Mouse (Mus musculus) CH12.LX (cell line): ENCODE results near the gene Ick. TPM values are rescaled to one million over a fixed set of nuclear protein-coding genes. Genes with fewer than 3 reads are reported as not detected.

Experiments
- DNase-seq: peaks from one replicate; pipeline ENCODE4 v3.0.0-alpha.2; 2013; ENCODE audit errors: extremely low read depth
- H3K27ac ChIP-seq: 2 replicates; pipeline ENCODE4 v1.5.1; 2012; ENCODE audit warnings: low read depth, mild to moderate bottlenecking, control low read depth, moderate library complexity; ENCODE audit not compliant: insufficient read depth
- H3K27me3 ChIP-seq: replicated peaks from 2 replicates; pipeline ENCODE3; 2012; ENCODE audit warnings: inconsistent platforms
- H3K36me3 ChIP-seq, 2 experiments: replicated peaks in 1 of 2; 2 replicates each; pipeline versions ENCODE3 to v1.6.1; 2012; ENCODE audit warnings: inconsistent platforms in 1 of 2, low read length in 1 of 2, mild to moderate bottlenecking in 1 of 2, mixed read lengths in 1 of 2, moderate library complexity in 1 of 2; ENCODE audit not compliant: control insufficient read depth in 1 of 2, insufficient read depth in 1 of 2
- H3K4me1 ChIP-seq, 2 experiments: 2 replicates each; pipeline ENCODE4 v1.6.1; 2012; ENCODE audit warnings: inconsistent platforms in 1 of 2, moderate library complexity in 1 of 2; ENCODE audit not compliant: insufficient read depth in 2 of 2, control insufficient read depth in 1 of 2
- H3K4me2 ChIP-seq: 2 replicates; pipeline ENCODE4 v1.6.1; 2012; ENCODE audit warnings: low read depth, mild to moderate bottlenecking, control low read depth; ENCODE audit not compliant: poor library complexity, insufficient read depth, severe bottlenecking
- H3K4me3 ChIP-seq, 3 experiments: fragments of 150-350 bp in 1 of 3; sonication (generic) in 1 of 3; replicated peaks in 1 of 3; 2 replicates each; pipeline versions ENCODE3 to v1.5.1; 2011 to 2012; ENCODE audit warnings: low read depth in 2 of 3, low read length in 2 of 3, mild to moderate bottlenecking in 2 of 3, moderate library complexity in 2 of 3, control low read depth in 1 of 3, improper control_type of control experiment in 1 of 3, inconsistent platforms in 1 of 3, mixed read lengths in 1 of 3; ENCODE audit not compliant: poor library complexity in 1 of 3
- H3K79me2 ChIP-seq: replicated peaks from 2 replicates; pipeline ENCODE4 v1.6.1; 2012; ENCODE audit warnings: mild to moderate bottlenecking, moderate library complexity; ENCODE audit not compliant: control insufficient read depth, poor library complexity, insufficient read depth, severe bottlenecking; ENCODE audit errors: extremely low read depth
- H3K9ac ChIP-seq: 2 replicates; pipeline ENCODE4 v1.6.1; 2012; ENCODE audit warnings: low read depth, mild to moderate bottlenecking, control low read depth, moderate library complexity; ENCODE audit not compliant: insufficient read depth
- H3K9me3 ChIP-seq: replicated peaks from 2 replicates; pipeline ENCODE3; 2012; ENCODE audit warnings: low read length, inconsistent platforms, mixed read lengths
- CHD1 ChIP-seq: IDR thresholded peaks from 2 replicates; pipeline ENCODE4 v1.6.1; 2012; ENCODE audit warnings: low read depth, low read length, improper control_type of control experiment, inconsistent platforms
- ELF1 ChIP-seq: IDR thresholded peaks from 2 replicates; pipeline ENCODE4 v1.6.1; 2014; ENCODE audit warnings: low read depth, mild to moderate bottlenecking, inconsistent platforms, low read length, improper control_type of control experiment
- EP300 ChIP-seq: IDR thresholded peaks from 2 replicates; pipeline ENCODE4 v1.6.1; 2011; ENCODE audit warnings: low read length, improper control_type of control experiment
- ETS1 ChIP-seq: conservative IDR thresholded peaks from 2 replicates; pipeline ENCODE4 v1.6.1; 2012; ENCODE audit warnings: low read depth, mild to moderate bottlenecking, inconsistent platforms, low read length, improper control_type of control experiment, moderate library complexity
- IRF4 ChIP-seq: IDR thresholded peaks from 2 replicates; pipeline ENCODE4 v1.6.1; 2014; ENCODE audit warnings: low read depth, mild to moderate bottlenecking, inconsistent platforms, low read length, improper control_type of control experiment
- MEF2A ChIP-seq: IDR thresholded peaks from 2 replicates; pipeline ENCODE4 v1.6.1; 2014; ENCODE audit warnings: low read depth, mild to moderate bottlenecking, inconsistent platforms, low read length, improper control_type of control experiment, borderline replicate concordance
- NELFE ChIP-seq: IDR thresholded peaks from 2 replicates; pipeline ENCODE4 v1.6.1; 2011; ENCODE audit warnings: low read depth, low read length, improper control_type of control experiment
- POLR2A ChIP-seq: IDR thresholded peaks from 2 replicates; pipeline ENCODE4 v1.6.1; 2011; ENCODE audit warnings: low read depth, mild to moderate bottlenecking, improper control_type of control experiment, low read length
- RAD21 ChIP-seq: IDR thresholded peaks from 2 replicates; pipeline ENCODE4 v1.6.1; 2011; ENCODE audit warnings: low read depth, mild to moderate bottlenecking, low read length, improper control_type of control experiment, moderate library complexity
- RCOR1 ChIP-seq: conservative IDR thresholded peaks from 2 replicates; pipeline ENCODE4 v1.6.1; 2012; ENCODE audit warnings: low read depth, mild to moderate bottlenecking, inconsistent platforms, low read length, improper control_type of control experiment
- SMC3 ChIP-seq: IDR thresholded peaks from 2 replicates; pipeline ENCODE4 v1.6.1; 2011; ENCODE audit warnings: low read depth, low read length, improper control_type of control experiment
- TBP ChIP-seq: conservative IDR thresholded peaks from 2 replicates; pipeline ENCODE4 v1.6.1; 2011; ENCODE audit warnings: low read depth, low read length, improper control_type of control experiment
- UBTF ChIP-seq: IDR thresholded peaks from 2 replicates; pipeline ENCODE4 v1.6.1; 2012; ENCODE audit warnings: low read depth, mild to moderate bottlenecking, inconsistent platforms, low read length, improper control_type of control experiment, moderate library complexity
- USF2 ChIP-seq: conservative IDR thresholded peaks from 2 replicates; pipeline ENCODE4 v1.6.1; 2011; ENCODE audit warnings: low read depth, low read length, improper control_type of control experiment
- ZKSCAN1 ChIP-seq: IDR thresholded peaks from 2 replicates; pipeline ENCODE4 v1.6.1; 2012; ENCODE audit warnings: low read depth, inconsistent platforms, low read length, improper control_type of control experiment, borderline replicate concordance
- ZMIZ1 ChIP-seq: IDR thresholded peaks from 2 replicates; pipeline ENCODE4 v1.6.1; 2012; ENCODE audit warnings: low read depth, mild to moderate bottlenecking, inconsistent platforms, low read length, improper control_type of control experiment
- ZNF384 ChIP-seq: IDR thresholded peaks from 2 replicates; pipeline ENCODE4 v1.6.1; 2012; ENCODE audit warnings: low read depth, low read length, improper control_type of control experiment, inconsistent platforms
- dilution Hi-C: fragments of 300-500 bp; cut with MboI; formaldehyde crosslinking; loops from 2 replicates; pipeline ENCODE4 v1.14.3; 2020; ENCODE audit warnings: low sequenced_read_pairs; ENCODE audit not compliant: extremely low pct_unique_long_range_greater_than_20kb, extremely low pct_ligation_motif_present
- in situ Hi-C: fragments of 300-500 bp; cut with MboI; formaldehyde crosslinking; loops from 3 replicates; pipeline ENCODE4 v1.14.3; 2019; ENCODE audit warnings: low sequenced_read_pairs, low pct_ligation_motif_present, low pct_unique_long_range_greater_than_20kb, mixed read lengths
- polyA plus RNA-seq: library from polyadenylated mRNA; unstranded; fragments of >175 nt; gene quantifications from 2 replicates; pipeline ENCODE4 v1.2.1, GENCODE M21; 2012; ENCODE audit warnings: low read depth; ENCODE audit not compliant: insufficient read length
- total RNA-seq, 2 experiments: library from RNA; depleted of rRNA; stranded (reverse); fragments of 300-350 nt in 1 of 2; fragments of >200 nt in 1 of 2; gene quantifications; 2 replicates each; pipeline ENCODE4 v1.2.3; 2012 to 2014

The Ick gene
- total and polyA plus RNA-seq, 3 experiments: 4.5 to 7.1 (median 4.8) TPM

DNA sequence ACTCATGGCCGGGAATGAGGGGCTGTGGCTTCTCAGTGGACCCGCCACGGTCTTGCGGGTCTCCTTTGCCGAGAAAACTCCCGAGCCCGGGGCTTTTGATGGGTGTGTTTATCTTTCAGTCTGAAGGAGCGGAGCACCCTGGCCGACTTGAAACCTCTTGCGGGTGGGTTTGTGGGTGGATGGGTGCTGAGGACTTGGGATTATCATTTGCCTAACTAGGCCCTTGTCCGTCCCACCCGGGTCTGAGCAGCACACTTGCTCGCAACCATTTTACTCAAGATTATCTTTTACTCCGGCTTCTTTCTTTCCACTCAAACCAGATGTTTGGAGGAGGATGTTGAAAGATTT lies 4.5 kb downstream of the Ick start:
- H3K27me3 ChIP-seq: no peaks in the 10 kb centered on the region
- peak overlapping the region; percentile 90 for H3K9ac ChIP-seq
- H3K4me1 ChIP-seq: peaks cover 5 to 42% of the 10 kb centered on the region in 2 experiments; a peak in 3 of 4 replicates
- H3K79me2 ChIP-seq: no peaks in the 10 kb centered on the region
- H3K27ac ChIP-seq: peak overlapping the region; percentile 83
- DNase-seq: no peak
- TF ChIP-seq ETS1 (no peak), ZNF384 (peak; percentile 10; the same call in 1 of the 2 replicates), POLR2A (0 out of 2 replicates have a peak, but pooled peaks have one; percentile 14)
- H3K36me3 ChIP-seq: peaks cover 0 to 6% of the 10 kb centered on the region in 2 experiments
- 0 out of 2 replicates have a peak overlapping the region, but pooled peaks have one; percentile 12 for H3K4me2 ChIP-seq
- H3K9me3 ChIP-seq: no peaks in the 10 kb centered on the region
- in situ Hi-C loops: no loop called here
- H3K4me3 ChIP-seq: peak overlapping the region; percentile 65 to 99 (median 86)
- dilution Hi-C loops: no loop called here

DNA sequence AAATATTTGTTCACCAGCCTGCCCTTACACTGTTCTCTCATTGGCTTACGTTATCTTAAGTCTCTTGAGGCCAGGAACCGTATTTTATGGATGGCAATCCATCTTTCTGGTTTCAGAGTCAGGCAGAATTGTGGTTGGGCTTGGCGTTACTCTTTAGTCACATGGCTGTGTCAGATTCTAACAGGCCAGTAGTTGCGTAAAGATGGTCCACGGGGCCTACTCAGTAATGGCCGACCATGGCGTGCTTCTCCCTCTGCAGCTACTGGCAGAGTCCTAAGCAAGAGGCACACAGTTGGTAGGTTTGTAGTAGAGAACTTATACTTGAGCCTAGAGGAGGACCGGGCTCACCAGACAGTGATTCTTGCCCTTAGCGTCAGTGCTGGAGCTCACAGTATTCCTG lies 6.8 kb downstream of the Ick start:
- H3K9me3 ChIP-seq: no peaks in the 10 kb centered on the region
- dilution Hi-C loops: no loop called here
- no peak overlapping the region for H3K4me3 ChIP-seq
- H3K9ac ChIP-seq: no peak overlapping the region
- H3K4me1 ChIP-seq: peaks cover 5 to 33% of the 10 kb centered on the region in 2 experiments; a peak in 3 of 4 replicates
- no peaks in the 10 kb centered on the region for H3K79me2 ChIP-seq
- TF ChIP-seq ZMIZ1 (no peak), UBTF (no peak), CHD1 (no peak), IRF4 (no peak), TBP (no peak), POLR2A (no peak), ZKSCAN1 (no peak), RAD21 (no peak), RCOR1 (no peak), ZNF384 (no peak), NELFE (no peak), SMC3 (no peak), MEF2A (no peak), ELF1 (no peak), USF2 (no peak), EP300 (no peak)
- TF ChIP-seq, all 38 proteins: peak for 0
- H3K36me3 ChIP-seq: peaks cover 0 to 6% of the 10 kb centered on the region in 2 experiments
- in situ Hi-C loops: loop anchor here (5.0 kb wide), 1 partner anchor 47 kb away; no protein-coding TSS in a partner anchor
- no peaks in the 10 kb centered on the region for H3K27me3 ChIP-seq
- no peak overlapping the region for H3K27ac ChIP-seq
- no peak for DNase-seq
- no peak overlapping the region for H3K4me2 ChIP-seq
